Mouse (Mus musculus): Measurements from ENCODE around the gene Gm20479. TPM values are rescaled to one million over a fixed set of nuclear protein-coding genes. Genes with fewer than 3 reads are reported as not detected.

Gm20479 gene
- total and polyA plus RNA-seq, 3 experiments, result 2.7 TPM; not detected in 2

DNA sequence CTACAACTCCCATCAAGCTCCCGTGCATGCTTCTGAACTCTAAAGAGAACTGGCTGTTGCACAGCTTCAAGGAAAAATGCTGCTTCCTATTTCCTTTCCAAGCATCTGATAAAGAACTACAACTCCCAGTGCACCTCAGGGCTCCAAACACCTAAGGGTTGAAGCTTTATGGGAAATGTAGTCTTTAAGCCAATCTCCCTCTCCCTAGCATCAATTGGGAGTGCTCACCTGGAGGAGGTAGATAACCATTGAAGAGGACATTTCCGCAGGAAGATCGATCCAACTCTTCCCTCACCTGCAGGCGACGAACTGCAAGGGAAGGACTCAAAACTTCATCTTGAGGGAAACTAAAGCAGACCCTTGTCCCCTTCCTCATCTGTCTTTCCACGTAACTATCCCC is 3.1 kb downstream of the Gm20479 start:
- Histone ChIP-seq H3K4me3 (ENCODE audit: control insufficient read depth in 1 of 2, insufficient read depth in 1 of 2, low read depth in 2 of 2, low read length in 2 of 2) (no peak overlapping the region), H3K9me3 (replicated peaks; ENCODE audit: insufficient read depth, low read length) (no peaks in the 10 kb centered on the region), H3K27ac (ENCODE audit: control insufficient read depth, low read depth, low read length) (no peak overlapping the region), H3K9ac (ENCODE audit: control insufficient read depth, low read depth, low read length, poor library complexity, severe bottlenecking) (no peak overlapping the region), H3K79me2 (ENCODE audit: control insufficient read depth, insufficient read depth, low read length, poor library complexity) (peaks cover 3% of the 10 kb centered on the region; the same call in 1 of the 2 replicates), H3K36me3 (ENCODE audit: control insufficient read depth in 1 of 2, insufficient read depth in 2 of 2, low read length in 2 of 2) (peaks cover 0 to 13% of the 10 kb centered on the region in 2 experiments; a peak in 2 of 4 replicates), H3K4me1 (ENCODE audit: control insufficient read depth in 1 of 2, insufficient read depth in 2 of 2, low read length in 2 of 2) (peaks cover 4 to 13% of the 10 kb centered on the region in 2 experiments), H3K27me3 (ENCODE audit: control insufficient read depth in 1 of 2, insufficient read depth in 2 of 2, low read length in 2 of 2) (no peaks in the 10 kb centered on the region)
- DNase-seq (ENCODE audit: low read depth, low spot score), result peak; percentile 62
- TF ChIP-seq RCOR1 (IDR thresholded peaks at IDR 0.05; ENCODE audit: low read depth, low read length) (no peak), MXI1 (IDR thresholded peaks at IDR 0.05; ENCODE audit: low read depth, low read length) (0 out of 2 replicates have a peak, but pooled peaks have one; percentile 19), CHD1 (IDR thresholded peaks at IDR 0.05; ENCODE audit: low read depth, low read length) (no peak), JUND (IDR thresholded peaks at IDR 0.05; ENCODE audit: low read depth, low read length) (no peak), CHD2 (IDR thresholded peaks at IDR 0.05; ENCODE audit: low read length) (no peak; the same call in 1 of the 2 replicates), ZKSCAN1 (IDR thresholded peaks at IDR 0.05; ENCODE audit: low read depth, low read length) (no peak), RAD21 (IDR thresholded peaks at IDR 0.05; ENCODE audit: low read depth, low read length) (no peak), MYB (IDR thresholded peaks at IDR 0.05; ENCODE audit: low read depth, low read length) (no peak), USF1 (IDR thresholded peaks at IDR 0.05; ENCODE audit: low read depth, low read length) (0 out of 2 replicates have a peak, but pooled peaks have one; percentile 14), NRF1 (IDR thresholded peaks at IDR 0.05; ENCODE audit: insufficient read depth, low read depth, low read length, poor library complexity, severe bottlenecking) (0 out of 2 replicates have a peak, but pooled peaks have one; percentile 27), TCF12 (IDR thresholded peaks at IDR 0.05; ENCODE audit: low read depth, low read length) (no peak), POLR2AphosphoS5 (IDR thresholded peaks at IDR 0.05; ENCODE audit: borderline replicate concordance, low read depth, low read length) (no peak), NELFE (IDR thresholded peaks at IDR 0.05; ENCODE audit: low read depth, low read length) (no peak), SMC3 (IDR thresholded peaks at IDR 0.05; ENCODE audit: low read depth, low read length) (no peak), MAFK (IDR thresholded peaks at IDR 0.05; ENCODE audit: borderline replicate concordance, low read depth, low read length) (no peak), MYC (IDR thresholded peaks at IDR 0.05; ENCODE audit: low read depth, low read length) (no peak), CTCF (IDR thresholded peaks at IDR 0.05 in 2 of 3, conservative IDR thresholded peaks at IDR 0.05 in 1 of 3; ENCODE audit: control insufficient read depth in 1 of 3, insufficient read depth in 1 of 3, low read depth in 2 of 3, low read length in 3 of 3, poor library complexity in 1 of 3, severe bottlenecking in 1 of 3) (no peak), USF2 (IDR thresholded peaks at IDR 0.05; ENCODE audit: borderline replicate concordance in 1 of 2, insufficient read depth in 1 of 2, low read depth in 1 of 2, low read length in 2 of 2) (no peak), GATA1 (IDR thresholded peaks at IDR 0.05; ENCODE audit: low read depth, low read length) (0 out of 2 replicates have a peak, but pooled peaks have one; percentile 6), ELF1 (IDR thresholded peaks at IDR 0.05; ENCODE audit: low read depth, low read length) (peak; percentile 93), HCFC1 (IDR thresholded peaks at IDR 0.05; ENCODE audit: low read depth, low read length) (peak; percentile 100), ZMIZ1 (IDR thresholded peaks at IDR 0.05; ENCODE audit: low read depth, low read length) (no peak), MAZ (IDR thresholded peaks at IDR 0.05; ENCODE audit: low read depth, low read length) (no peak), SIN3A (IDR thresholded peaks at IDR 0.05; ENCODE audit: low read length) (peak; percentile 82), BHLHE40 (IDR thresholded peaks at IDR 0.05; ENCODE audit: borderline replicate concordance, low read depth, low read length) (no peak), POLR2A (IDR thresholded peaks at IDR 0.05; ENCODE audit: control insufficient read depth in 1 of 2, insufficient read depth in 1 of 2, low read depth in 1 of 2, low read length in 2 of 2, poor library complexity in 1 of 2) (no peak), MEF2A (IDR thresholded peaks at IDR 0.05; ENCODE audit: extremely low read depth, insufficient replicate concordance, low read depth, low read length, poor library complexity, severe bottlenecking) (no peak), MAX (IDR thresholded peaks at IDR 0.05; ENCODE audit: low read length) (no peak), ZC3H11A (IDR thresholded peaks at IDR 0.05; ENCODE audit: low read depth, low read length) (no peak), ZNF384 (IDR thresholded peaks at IDR 0.05; ENCODE audit: low read depth, low read length) (no peak), EP300 (IDR thresholded peaks at IDR 0.05; ENCODE audit: low read depth in 1 of 2, low read length in 2 of 2) (no peak), GABPA (IDR thresholded peaks at IDR 0.05; ENCODE audit: low read depth, low read length) (no peak), POLR2AphosphoS2 (IDR thresholded peaks at IDR 0.05; ENCODE audit: low read length) (no peak), TBP (IDR thresholded peaks at IDR 0.05; ENCODE audit: low read depth, low read length) (no peak), TAL1 (IDR thresholded peaks at IDR 0.05; ENCODE audit: low read length) (no peak), E2F4 (IDR thresholded peaks at IDR 0.05; ENCODE audit: borderline replicate concordance, low read depth, low read length) (no peak), UBTF (IDR thresholded peaks at IDR 0.05; ENCODE audit: borderline replicate concordance, insufficient read depth, low read depth, low read length) (no peak), ETS1 (IDR thresholded peaks at IDR 0.05; ENCODE audit: low read depth, low read length) (no peak)

Data from MEL (cell line).